Mouse (Mus musculus): Measurements from ENCODE around the gene Lsm2. TPM values are rescaled to one million over a fixed set of nuclear protein-coding genes. Genes with fewer than 3 reads are reported as not detected.
A peak's percentile ranks its signal among the peaks of the same experiment; 100 is the strongest.
"Not testable (repeated sequence)": the region's sequence is repeated elsewhere in the genome, so short reads cannot be mapped to it uniquely, and the experiment has no call there.

Gene Lsm2
- polyA plus RNA-seq, 1 experiment, result 88.2 TPM

- Histone ChIP-seq H3K4me1 (ENCODE audit: control insufficient read depth, insufficient read depth, low read length) (peaks cover 9% of the 10 kb centered on the region; the same call in 1 of the 2 replicates), H3K27ac (ENCODE audit: insufficient read depth, low read depth, low read length) (peak overlapping the region; percentile 83; the same call in 1 of the 2 replicates), H3K27me3 (replicated peaks; ENCODE audit: control insufficient read depth, insufficient read depth, low read length) (no peaks in the 10 kb centered on the region), H3K4me3 (ENCODE audit: insufficient read depth, low read depth, low read length) (no peak overlapping the region), H3K36me3 (ENCODE audit: control insufficient read depth, insufficient read depth, low read length) (no peaks in the 10 kb centered on the region)
- no peak for TF ChIP-seq POLR2A (IDR thresholded peaks at IDR 0.05; ENCODE audit: low read depth, low read length)
- no peak for TF ChIP-seq CTCF (conservative IDR thresholded peaks at IDR 0.05; ENCODE audit: insufficient read depth, insufficient read length, low read depth, low read length)
- DNase-seq, result peak; percentile 60
These were observed 20.8 kb upstream of the Lsm2 start for GRCm38 (mm10) chr17:34960702-34961493.

- DNase-seq, result no peak
- WGBS, result 45% methylated on average over 3 of the region's 3 CpGs
- Histone ChIP-seq H3K4me3 (ENCODE audit: insufficient read depth, low read depth, low read length) (no peak overlapping the region), H3K36me3 (ENCODE audit: control insufficient read depth, insufficient read depth, low read length) (no peaks in the 10 kb centered on the region), H3K4me1 (ENCODE audit: control insufficient read depth, insufficient read depth, low read length) (peaks cover 9% of the 10 kb centered on the region; the same call in 1 of the 2 replicates), H3K27me3 (replicated peaks; ENCODE audit: control insufficient read depth, insufficient read depth, low read length) (no peaks in the 10 kb centered on the region), H3K27ac (ENCODE audit: insufficient read depth, low read depth, low read length) (peak overlapping the region; percentile 83)
- no peak for TF ChIP-seq POLR2A (IDR thresholded peaks at IDR 0.05; ENCODE audit: low read depth, low read length)
- TF ChIP-seq CTCF (conservative IDR thresholded peaks at IDR 0.05; ENCODE audit: insufficient read depth, insufficient read length, low read depth, low read length), result no peak
These were observed 19.5 kb upstream of the Lsm2 start for GRCm38 (mm10) chr17:34962125-34962524.

- 82% methylated on average over 1 of the region's 1 CpGs for WGBS
- Histone ChIP-seq H3K27me3 (replicated peaks; ENCODE audit: control insufficient read depth, insufficient read depth, low read length) (no peaks in the 10 kb centered on the region), H3K4me1 (ENCODE audit: control insufficient read depth, insufficient read depth, low read length) (peaks cover 9% of the 10 kb centered on the region; the same call in 1 of the 2 replicates), H3K36me3 (ENCODE audit: control insufficient read depth, insufficient read depth, low read length) (no peaks in the 10 kb centered on the region), H3K27ac (ENCODE audit: insufficient read depth, low read depth, low read length) (0 out of 2 replicates have a peak overlapping the region, but pooled peaks have one; percentile 39), H3K4me3 (ENCODE audit: insufficient read depth, low read depth, low read length) (no peak overlapping the region)
- TF ChIP-seq CTCF (conservative IDR thresholded peaks at IDR 0.05; ENCODE audit: insufficient read depth, insufficient read length, low read depth, low read length), result no peak
- no peak for TF ChIP-seq POLR2A (IDR thresholded peaks at IDR 0.05; ENCODE audit: low read depth, low read length)
- no peak for DNase-seq
These were observed 18.8 kb upstream of the Lsm2 start for GRCm38 (mm10) chr17:34962841-34963240.

GRCm38 (mm10) chr17:34964640-34965049 is 17.0 kb upstream of the Lsm2 start:
- H3K4me1 ChIP-seq (ENCODE audit: control insufficient read depth, insufficient read depth, low read length), result peaks cover 9% of the 10 kb centered on the region; the same call in 1 of the 2 replicates
- peak; percentile 75 for DNase-seq
- peak overlapping the region; percentile 85 for H3K27ac ChIP-seq (ENCODE audit: insufficient read depth, low read depth, low read length)
- 42% methylated on average over 1 of the region's 1 CpGs for WGBS
- no peak overlapping the region for H3K4me3 ChIP-seq (ENCODE audit: insufficient read depth, low read depth, low read length)
- TF ChIP-seq POLR2A (IDR thresholded peaks at IDR 0.05; ENCODE audit: low read depth, low read length) (no peak), CTCF (conservative IDR thresholded peaks at IDR 0.05; ENCODE audit: insufficient read depth, insufficient read length, low read depth, low read length) (no peak)
- H3K36me3 ChIP-seq (ENCODE audit: control insufficient read depth, insufficient read depth, low read length), result no peaks in the 10 kb centered on the region
- no peaks in the 10 kb centered on the region for H3K27me3 ChIP-seq (replicated peaks; ENCODE audit: control insufficient read depth, insufficient read depth, low read length)

- DNase-seq, result no peak
- H3K4me1 ChIP-seq (ENCODE audit: control insufficient read depth, insufficient read depth, low read length), result 0 out of 2 replicates have a peak, but pooled peaks cover 5% of the 10 kb centered on the region
- H3K27me3 ChIP-seq (replicated peaks; ENCODE audit: control insufficient read depth, insufficient read depth, low read length), result no peaks in the 10 kb centered on the region
- no peaks in the 10 kb centered on the region for H3K36me3 ChIP-seq (ENCODE audit: control insufficient read depth, insufficient read depth, low read length)
- no peak overlapping the region for H3K4me3 ChIP-seq (ENCODE audit: insufficient read depth, low read depth, low read length)
- H3K27ac ChIP-seq (ENCODE audit: insufficient read depth, low read depth, low read length), result peak overlapping the region; percentile 15; the same call in 1 of the 2 replicates
- TF ChIP-seq POLR2A (IDR thresholded peaks at IDR 0.05; ENCODE audit: low read depth, low read length) (no peak), CTCF (conservative IDR thresholded peaks at IDR 0.05; ENCODE audit: insufficient read depth, insufficient read length, low read depth, low read length) (no peak)
- WGBS, result 69% methylated on average over 5 of the region's 5 CpGs
These were observed 16.0 kb upstream of the Lsm2 start for GRCm38 (mm10) chr17:34965627-34966026.

GRCm38 (mm10) chr17:34969822-34970221 is 11.8 kb upstream of the Lsm2 start, which contains the start of gene Gm20481:
TSS of gene Gm20481 (plus strand) at chr17:34969912.
- H3K27me3 ChIP-seq (replicated peaks; ENCODE audit: control insufficient read depth, insufficient read depth, low read length); H3K27ac ChIP-seq (ENCODE audit: insufficient read depth, low read depth, low read length); DNase-seq: not testable (repeated sequence)

GRCm38 (mm10) chr17:34970850-34971249 is 10.8 kb upstream of the Lsm2 start:
- not testable (repeated sequence) for H3K36me3 ChIP-seq (ENCODE audit: control insufficient read depth, insufficient read depth, low read length); H3K27me3 ChIP-seq (replicated peaks; ENCODE audit: control insufficient read depth, insufficient read depth, low read length); H3K4me1 ChIP-seq (ENCODE audit: control insufficient read depth, insufficient read depth, low read length); H3K27ac ChIP-seq (ENCODE audit: insufficient read depth, low read depth, low read length); H3K4me3 ChIP-seq (ENCODE audit: insufficient read depth, low read depth, low read length); DNase-seq
- 35% methylated on average over 25 of the region's 37 CpGs for WGBS

More at GRCm38 (mm10) chr17:34969822-34970221, 11.8 kb upstream of the Lsm2 start, which contains the start of gene Gm20481:
- H3K36me3 ChIP-seq (ENCODE audit: control insufficient read depth, insufficient read depth, low read length); H3K4me3 ChIP-seq (ENCODE audit: insufficient read depth, low read depth, low read length); H3K4me1 ChIP-seq (ENCODE audit: control insufficient read depth, insufficient read depth, low read length): not testable (repeated sequence)
- WGBS, result 68% methylated on average over 9 of the region's 11 CpGs

GRCm38 (mm10) chr17:34971694-34972068 is 10.0 kb upstream of the Lsm2 start:
- not testable (repeated sequence) for H3K36me3 ChIP-seq (ENCODE audit: control insufficient read depth, insufficient read depth, low read length); DNase-seq; H3K27ac ChIP-seq (ENCODE audit: insufficient read depth, low read depth, low read length); H3K27me3 ChIP-seq (replicated peaks; ENCODE audit: control insufficient read depth, insufficient read depth, low read length); H3K4me1 ChIP-seq (ENCODE audit: control insufficient read depth, insufficient read depth, low read length)
- H3K4me3 ChIP-seq (ENCODE audit: insufficient read depth, low read depth, low read length), result peak overlapping the region; percentile 21; the same call in 1 of the 2 replicates
- WGBS, result under 1% methylated on average over 27 of the region's 43 CpGs

Data from kidney, adult 2 months (tissue).